Mouse (Mus musculus) lung, postnatal 0 days (tissue): Measurements from ENCODE around the gene Get4.

Experiments
- CTCF ChIP-seq: IDR thresholded peaks from 2 replicates; pipeline ENCODE4 v1.5.1; 2016; ENCODE audit warnings: antibody characterized with exemption, mild to moderate bottlenecking
- EP300 ChIP-seq: IDR thresholded peaks from 2 replicates; pipeline ENCODE4 v1.6.1; 2016; ENCODE audit warnings: antibody characterized with exemption, mild to moderate bottlenecking, control low read depth

DNA sequence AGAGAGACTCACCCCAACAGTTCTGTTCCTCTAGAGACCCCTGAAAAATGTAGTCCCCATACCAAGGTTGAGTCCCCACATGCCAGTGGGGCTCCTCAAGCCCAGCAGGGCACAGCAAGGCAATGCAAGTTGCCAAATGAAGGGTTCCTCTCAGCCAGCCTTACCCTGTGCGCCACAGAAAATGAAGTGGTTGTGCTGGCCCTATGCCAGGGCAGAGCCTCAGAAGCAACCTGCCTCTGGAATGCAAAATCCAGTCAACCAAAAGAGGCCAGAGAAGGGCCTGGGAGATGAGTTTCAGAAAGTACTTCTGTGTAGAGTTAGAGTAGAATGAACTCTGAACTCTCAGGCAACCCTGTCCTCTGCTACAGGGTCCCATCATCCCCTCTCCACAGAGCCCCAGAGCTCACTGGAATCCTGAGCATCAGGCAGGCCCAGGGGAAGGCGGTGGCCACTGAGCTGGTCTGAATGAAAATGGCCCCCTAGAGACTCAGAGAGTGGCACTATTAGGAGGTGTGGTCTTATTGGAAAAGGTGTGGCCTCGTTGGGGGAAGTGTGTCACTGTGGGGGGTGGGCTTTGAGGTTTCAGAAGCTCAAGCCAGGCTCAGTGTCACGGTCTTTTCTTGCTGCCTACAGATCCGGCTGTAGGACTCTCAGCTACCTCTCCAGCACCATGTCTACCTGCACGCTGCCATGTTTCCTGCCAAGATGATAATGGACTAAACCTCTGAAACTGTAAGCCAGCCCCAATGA is 39.9 kb downstream of the Get4 start:
- TF ChIP-seq CTCF (no peak), EP300 (no peak)
